Mouse (Mus musculus): ENCODE results near the gene Cpm. TPM values are rescaled to one million over a fixed set of nuclear protein-coding genes. Genes with fewer than 3 reads are reported as not detected.

Cpm gene
- polyA plus RNA-seq, 1 experiment from 2014 or later: 43.6 TPM

DNA sequence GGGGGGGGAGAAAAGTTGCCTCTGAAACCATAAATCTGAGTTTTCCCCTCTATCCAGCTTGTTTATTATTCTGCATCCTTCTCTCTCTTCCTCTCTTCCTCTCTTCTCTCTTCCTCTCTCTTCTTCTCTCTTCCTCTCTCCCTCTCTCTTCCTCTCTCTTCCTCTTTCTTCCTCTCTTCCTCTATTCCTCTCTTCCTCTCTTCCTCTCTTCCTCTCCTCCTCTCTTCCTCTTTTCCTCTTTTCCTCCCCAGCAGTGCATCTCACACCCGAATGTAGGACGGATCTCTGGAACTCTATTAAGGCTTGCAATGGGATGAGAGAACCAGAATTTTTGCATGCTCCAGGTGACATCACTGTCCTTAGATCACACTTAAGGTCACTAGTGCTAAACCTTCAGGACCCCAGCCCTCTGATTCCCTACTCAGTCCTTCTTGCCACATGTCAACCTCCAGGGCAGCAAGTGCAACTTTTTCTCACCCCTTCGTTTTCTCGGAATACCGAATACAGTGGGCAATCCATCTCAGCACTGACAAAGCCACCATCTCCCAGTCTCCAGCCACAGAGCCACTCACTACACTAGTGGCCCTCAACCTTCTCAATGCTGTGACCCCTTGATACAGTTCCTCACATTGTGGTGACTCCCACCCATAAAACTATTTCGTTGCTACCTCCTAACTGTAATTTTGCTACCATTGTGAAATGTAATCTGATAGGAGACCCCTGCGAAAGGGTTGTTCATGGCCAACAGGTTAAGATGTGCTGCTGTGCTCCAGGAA, 2.3 kb upstream of the Cpm start:
- H3K27ac ChIP-seq (replicated peaks; ENCODE audit: low read depth, low read length): no peak overlapping the region
- 69% methylated on average over 7 of the region's 7 CpGs for WGBS
- no peaks in the 10 kb centered on the region for H3K9me3 ChIP-seq (ENCODE audit: control insufficient read depth, low read length)
- no peaks in the 10 kb centered on the region for H3K36me3 ChIP-seq (ENCODE audit: control insufficient read depth, insufficient read depth, low read length)
- no peak overlapping the region for H3K9ac ChIP-seq (ENCODE audit: low read depth, low read length)
- ATAC-seq (ENCODE audit: low read depth) (no peak), DNase-seq (ENCODE audit: low spot score) (no peak)
- no peak overlapping the region for H3K4me3 ChIP-seq (ENCODE audit: low read depth, low read length)
- H3K27me3 ChIP-seq (replicated peaks; ENCODE audit: control insufficient read depth, insufficient read depth, low read length): peaks cover 41% of the 10 kb centered on the region
- no peak overlapping the region for H3K4me2 ChIP-seq (ENCODE audit: low read depth, low read length)
- H3K4me1 ChIP-seq (ENCODE audit: control insufficient read depth, insufficient read depth, low read length): peaks cover 10% of the 10 kb centered on the region; the same call in 1 of the 2 replicates

DNA sequence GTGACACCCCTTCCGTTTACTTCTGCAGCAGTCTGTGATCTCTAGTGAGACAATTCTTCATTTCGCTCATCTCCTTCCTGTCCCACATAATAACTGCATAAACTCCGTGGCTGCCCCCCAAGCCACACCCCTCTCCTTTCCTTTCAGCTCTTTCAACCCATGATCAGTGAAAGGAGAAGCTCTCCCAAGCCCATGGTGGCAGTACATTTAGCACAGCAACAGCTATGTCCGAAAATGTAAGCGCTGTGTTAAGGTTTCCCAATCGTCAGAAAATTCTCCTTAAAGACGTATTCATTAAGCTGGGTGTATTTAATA, 1.7 kb upstream of the Cpm start:
- no peak overlapping the region for H3K9ac ChIP-seq (ENCODE audit: low read depth, low read length)
- peaks cover 10% of the 10 kb centered on the region; the same call in 1 of the 2 replicates for H3K4me1 ChIP-seq (ENCODE audit: control insufficient read depth, insufficient read depth, low read length)
- H3K4me3 ChIP-seq (ENCODE audit: low read depth, low read length): no peak overlapping the region
- H3K36me3 ChIP-seq (ENCODE audit: control insufficient read depth, insufficient read depth, low read length): no peaks in the 10 kb centered on the region
- DNase-seq (ENCODE audit: low spot score): no peak
- peaks cover 41% of the 10 kb centered on the region for H3K27me3 ChIP-seq (replicated peaks; ENCODE audit: control insufficient read depth, insufficient read depth, low read length)
- no peak overlapping the region for H3K4me2 ChIP-seq (ENCODE audit: low read depth, low read length)
- H3K9me3 ChIP-seq (ENCODE audit: control insufficient read depth, low read length): no peaks in the 10 kb centered on the region
- 55% methylated on average over 7 of the region's 7 CpGs for WGBS
- no peak for ATAC-seq (ENCODE audit: low read depth)
- no peak overlapping the region for H3K27ac ChIP-seq (replicated peaks; ENCODE audit: low read depth, low read length)

DNA sequence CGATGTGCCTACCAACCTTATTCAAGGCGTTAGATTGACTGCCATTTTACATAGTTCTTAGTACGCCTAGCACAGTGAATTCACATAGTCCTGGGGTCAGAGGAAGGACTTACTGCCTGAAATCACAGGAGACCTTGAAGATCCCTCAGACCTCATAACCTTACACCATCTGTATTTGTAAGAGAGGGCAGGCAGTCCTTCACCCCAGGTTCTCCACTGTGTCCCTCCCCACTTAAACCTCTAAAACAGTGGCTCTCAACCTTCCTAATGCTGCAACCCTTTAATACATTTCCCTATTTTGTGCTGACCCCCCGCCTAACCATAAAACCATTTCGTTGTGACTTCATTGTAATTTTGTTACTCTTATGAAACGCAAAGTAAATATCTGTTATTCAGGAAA, 1.4 kb upstream of the Cpm start:
- 45% methylated on average over 6 of the region's 6 CpGs for WGBS
- Histone ChIP-seq H3K4me2 (ENCODE audit: low read depth, low read length) (0 out of 2 replicates have a peak overlapping the region, but pooled peaks have one; percentile 95), H3K9ac (ENCODE audit: low read depth, low read length) (no peak overlapping the region), H3K4me3 (ENCODE audit: low read depth, low read length) (no peak overlapping the region), H3K9me3 (ENCODE audit: control insufficient read depth, low read length) (no peaks in the 10 kb centered on the region), H3K36me3 (ENCODE audit: control insufficient read depth, insufficient read depth, low read length) (no peaks in the 10 kb centered on the region), H3K27ac (replicated peaks; ENCODE audit: low read depth, low read length) (no peak overlapping the region), H3K27me3 (replicated peaks; ENCODE audit: control insufficient read depth, insufficient read depth, low read length) (peaks cover 41% of the 10 kb centered on the region), H3K4me1 (ENCODE audit: control insufficient read depth, insufficient read depth, low read length) (peaks cover 10% of the 10 kb centered on the region; the same call in 1 of the 2 replicates)
- DNase-seq (ENCODE audit: low spot score): no peak
- no peak for ATAC-seq (ENCODE audit: low read depth)

DNA sequence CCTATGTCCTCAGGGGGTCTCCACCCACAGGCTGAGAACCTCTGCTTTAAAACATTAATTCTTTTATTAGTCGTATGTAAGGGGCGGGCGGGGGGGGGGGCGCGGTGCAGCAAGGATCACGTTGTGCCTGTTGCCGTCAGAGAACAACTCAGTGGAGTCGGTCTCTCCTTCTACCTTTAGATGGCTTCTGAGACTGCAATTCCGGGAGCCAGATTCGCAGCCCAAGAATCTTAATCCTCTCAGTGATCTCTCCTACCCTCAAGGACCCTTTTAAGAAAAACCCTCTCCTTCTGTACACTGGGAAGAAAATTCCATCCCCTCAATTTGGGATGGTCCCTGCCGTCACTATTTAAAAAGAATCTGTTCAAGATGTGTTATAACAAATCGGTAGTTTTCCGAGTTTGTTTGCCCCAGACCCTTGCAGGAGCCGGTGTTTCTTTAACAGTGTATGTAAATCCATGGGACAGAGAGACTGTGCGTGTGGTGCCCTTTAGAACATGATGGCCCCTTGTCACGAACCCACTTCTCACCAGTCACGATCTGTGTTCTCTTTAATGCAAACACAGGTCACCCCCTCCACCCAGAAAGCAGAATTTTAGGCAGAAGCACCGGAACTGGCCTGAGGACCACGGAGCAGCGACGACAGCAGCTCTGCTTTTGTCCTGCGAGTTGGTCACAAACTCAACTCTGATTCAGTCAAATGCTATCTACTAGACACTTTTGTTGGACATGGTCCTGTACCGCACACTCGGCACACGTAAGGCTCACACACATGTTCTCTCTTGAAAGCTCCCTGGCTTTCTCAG, 734 bp upstream of the Cpm start:
- no peaks in the 10 kb centered on the region for H3K9me3 ChIP-seq (ENCODE audit: control insufficient read depth, low read length)
- no peak for DNase-seq (ENCODE audit: low spot score)
- peak overlapping the region; percentile 61 for H3K9ac ChIP-seq (ENCODE audit: low read depth, low read length)
- peaks cover 10% of the 10 kb centered on the region; the same call in 1 of the 2 replicates for H3K4me1 ChIP-seq (ENCODE audit: control insufficient read depth, insufficient read depth, low read length)
- H3K27me3 ChIP-seq (replicated peaks; ENCODE audit: control insufficient read depth, insufficient read depth, low read length): peaks cover 41% of the 10 kb centered on the region
- 1% methylated on average over 25 of the region's 25 CpGs for WGBS
- no peaks in the 10 kb centered on the region for H3K36me3 ChIP-seq (ENCODE audit: control insufficient read depth, insufficient read depth, low read length)
- peak overlapping the region; percentile 95 for H3K4me2 ChIP-seq (ENCODE audit: low read depth, low read length)
- no peak for ATAC-seq (ENCODE audit: low read depth)
- peak overlapping the region; percentile 68 for H3K4me3 ChIP-seq (ENCODE audit: low read depth, low read length)
- no peak overlapping the region for H3K27ac ChIP-seq (replicated peaks; ENCODE audit: low read depth, low read length)

DNA sequence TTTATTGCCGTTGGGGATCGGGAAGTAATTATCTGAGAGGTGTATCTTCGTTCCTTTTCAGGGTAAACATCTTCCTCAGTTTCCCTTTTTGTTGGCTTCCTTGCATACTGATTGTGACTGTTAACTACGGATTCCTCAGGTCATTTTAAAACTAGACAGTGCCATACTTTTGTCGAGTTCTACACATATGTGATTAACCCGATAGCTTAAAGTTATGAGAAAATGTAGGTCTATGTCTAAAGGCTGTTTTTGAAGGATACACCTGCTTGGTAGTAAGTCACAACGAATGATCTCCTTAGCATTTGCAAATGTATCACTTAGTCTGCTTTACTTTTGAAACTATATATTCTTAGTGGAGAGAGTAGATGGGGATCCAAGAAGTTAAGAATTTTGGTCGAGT, 876 bp downstream of the Cpm start:
- no peaks in the 10 kb centered on the region for H3K9me3 ChIP-seq (ENCODE audit: control insufficient read depth, low read length)
- peak overlapping the region; percentile 61; the same call in 1 of the 2 replicates for H3K9ac ChIP-seq (ENCODE audit: low read depth, low read length)
- ATAC-seq (ENCODE audit: low read depth): no peak
- H3K27me3 ChIP-seq (replicated peaks; ENCODE audit: control insufficient read depth, insufficient read depth, low read length): peaks cover 41% of the 10 kb centered on the region
- WGBS: 29% methylated on average over 8 of the region's 8 CpGs
- H3K36me3 ChIP-seq (ENCODE audit: control insufficient read depth, insufficient read depth, low read length): no peaks in the 10 kb centered on the region
- H3K27ac ChIP-seq (replicated peaks; ENCODE audit: low read depth, low read length): no peak overlapping the region
- H3K4me3 ChIP-seq (ENCODE audit: low read depth, low read length): peak overlapping the region; percentile 68
- H3K4me1 ChIP-seq (ENCODE audit: control insufficient read depth, insufficient read depth, low read length): peaks cover 10% of the 10 kb centered on the region; the same call in 1 of the 2 replicates
- no peak for DNase-seq (ENCODE audit: low spot score)
- peak overlapping the region; percentile 95 for H3K4me2 ChIP-seq (ENCODE audit: low read depth, low read length)

DNA sequence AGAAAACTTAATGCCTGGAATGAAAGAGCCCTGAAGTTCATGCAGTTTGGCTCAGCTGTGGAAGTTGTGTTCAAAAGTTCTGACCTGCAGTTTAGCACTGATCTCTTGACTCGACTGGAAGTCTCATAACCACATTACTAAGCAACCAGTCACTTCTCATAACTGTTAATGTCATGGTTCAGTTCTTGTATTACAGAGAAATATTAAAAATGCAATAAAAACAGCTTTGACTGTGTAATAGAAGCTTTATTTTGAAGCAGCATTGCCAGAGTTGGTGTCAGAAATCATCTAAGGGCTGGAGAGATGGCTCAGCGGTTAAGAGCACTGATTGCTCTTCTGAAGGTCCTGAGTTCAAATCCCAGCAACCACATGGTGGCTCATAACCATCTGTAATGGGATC, 1.5 kb downstream of the Cpm start:
- H3K36me3 ChIP-seq (ENCODE audit: control insufficient read depth, insufficient read depth, low read length): no peaks in the 10 kb centered on the region
- no peaks in the 10 kb centered on the region for H3K9me3 ChIP-seq (ENCODE audit: control insufficient read depth, low read length)
- DNase-seq (ENCODE audit: low spot score) (no peak), ATAC-seq (ENCODE audit: low read depth) (no peak)
- peaks cover 10% of the 10 kb centered on the region; the same call in 1 of the 2 replicates for H3K4me1 ChIP-seq (ENCODE audit: control insufficient read depth, insufficient read depth, low read length)
- H3K4me2 ChIP-seq (ENCODE audit: low read depth, low read length): peak overlapping the region; percentile 95; the same call in 1 of the 2 replicates
- H3K9ac ChIP-seq (ENCODE audit: low read depth, low read length): no peak overlapping the region
- H3K4me3 ChIP-seq (ENCODE audit: low read depth, low read length): peak overlapping the region; percentile 68; the same call in 1 of the 2 replicates
- 58% methylated on average over 2 of the region's 2 CpGs for WGBS
- no peak overlapping the region for H3K27ac ChIP-seq (replicated peaks; ENCODE audit: low read depth, low read length)
- peaks cover 41% of the 10 kb centered on the region for H3K27me3 ChIP-seq (replicated peaks; ENCODE audit: control insufficient read depth, insufficient read depth, low read length)

DNA sequence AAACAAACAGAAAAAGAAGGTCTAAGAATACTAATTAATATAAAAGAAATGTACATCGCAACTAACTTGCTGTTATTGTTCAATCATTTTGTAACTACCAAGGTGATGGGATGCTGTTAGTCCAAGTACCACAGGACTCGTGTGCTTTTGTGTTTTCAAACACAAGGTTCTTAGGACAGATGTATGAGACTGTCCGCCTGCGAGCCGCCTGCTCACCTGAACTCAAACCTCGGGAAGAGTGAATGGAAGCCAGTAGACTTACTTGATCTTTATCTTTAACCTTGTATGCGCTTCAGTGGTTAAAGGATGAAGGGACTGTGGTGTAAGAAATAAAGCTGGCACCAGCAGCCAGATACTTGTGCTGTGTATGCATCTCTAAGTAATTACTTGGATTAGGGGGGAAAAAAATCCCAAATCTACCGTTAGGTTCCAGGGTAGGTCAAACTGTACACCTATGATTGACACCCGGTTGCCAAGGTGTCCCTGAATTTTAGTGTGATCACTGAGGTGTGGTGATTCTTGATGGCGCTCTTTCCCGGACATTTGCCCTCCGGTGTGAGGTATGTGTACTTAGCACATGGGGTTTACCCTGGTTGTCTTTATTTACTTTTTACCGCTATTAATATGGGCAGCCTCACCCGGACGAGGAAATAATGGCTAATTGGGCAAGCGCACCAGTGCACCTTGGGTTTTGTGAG, 2.4 kb downstream of the Cpm start:
- Histone ChIP-seq H3K4me1 (ENCODE audit: control insufficient read depth, insufficient read depth, low read length) (peaks cover 10% of the 10 kb centered on the region; the same call in 1 of the 2 replicates), H3K4me3 (ENCODE audit: low read depth, low read length) (no peak overlapping the region), H3K36me3 (ENCODE audit: control insufficient read depth, insufficient read depth, low read length) (no peaks in the 10 kb centered on the region), H3K9me3 (ENCODE audit: control insufficient read depth, low read length) (no peaks in the 10 kb centered on the region), H3K27me3 (replicated peaks; ENCODE audit: control insufficient read depth, insufficient read depth, low read length) (peaks cover 41% of the 10 kb centered on the region), H3K27ac (replicated peaks; ENCODE audit: low read depth, low read length) (no peak overlapping the region), H3K9ac (ENCODE audit: low read depth, low read length) (no peak overlapping the region), H3K4me2 (ENCODE audit: low read depth, low read length) (no peak overlapping the region)
- DNase-seq (ENCODE audit: low spot score) (no peak), ATAC-seq (ENCODE audit: low read depth) (no peak)
- 85% methylated on average over 16 of the region's 16 CpGs for WGBS

DNA sequence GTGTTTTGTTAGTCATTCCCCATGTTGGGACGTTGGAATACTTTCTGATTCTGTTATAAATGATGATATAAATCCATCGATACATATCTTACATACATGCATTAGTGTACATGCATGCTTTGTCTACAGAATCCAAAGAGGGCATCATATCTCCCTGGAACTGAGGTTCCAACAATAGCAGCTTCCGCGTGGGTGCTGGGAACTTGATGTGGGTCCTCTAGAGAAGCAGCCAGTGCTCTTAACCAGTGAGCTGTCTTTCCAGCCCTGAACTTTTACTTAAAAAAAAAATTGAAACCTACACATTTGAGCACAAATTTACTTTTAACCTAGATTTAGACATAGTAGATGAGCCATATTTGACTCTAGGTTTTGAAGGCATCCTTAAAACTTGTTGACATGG, 3.1 kb downstream of the Cpm start:
- DNase-seq (ENCODE audit: low spot score) (no peak), ATAC-seq (ENCODE audit: low read depth) (no peak)
- Histone ChIP-seq H3K27ac (replicated peaks; ENCODE audit: low read depth, low read length) (no peak overlapping the region), H3K36me3 (ENCODE audit: control insufficient read depth, insufficient read depth, low read length) (no peaks in the 10 kb centered on the region), H3K4me2 (ENCODE audit: low read depth, low read length) (no peak overlapping the region), H3K27me3 (replicated peaks; ENCODE audit: control insufficient read depth, insufficient read depth, low read length) (peaks cover 34% of the 10 kb centered on the region), H3K4me3 (ENCODE audit: low read depth, low read length) (no peak overlapping the region), H3K4me1 (ENCODE audit: control insufficient read depth, insufficient read depth, low read length) (peaks cover 10% of the 10 kb centered on the region; the same call in 1 of the 2 replicates), H3K9me3 (ENCODE audit: control insufficient read depth, low read length) (no peaks in the 10 kb centered on the region), H3K9ac (ENCODE audit: low read depth, low read length) (no peak overlapping the region)
- 85% methylated on average over 4 of the region's 4 CpGs for WGBS

Measured in embryonic facial prominence, embryonic 14.5 days (tissue).